Mouse (Mus musculus) stomach, postnatal 0 days (tissue): ENCODE data around the gene Hdac4.

ENCODE experiments used
- CTCF ChIP-seq: IDR thresholded peaks from 2 replicates; pipeline ENCODE4 v1.5.1; 2016; ENCODE audit warnings: antibody characterized with exemption, low read depth, mild to moderate bottlenecking, moderate library complexity
- EP300 ChIP-seq: optimal IDR thresholded peaks from 2 replicates; pipeline ENCODE3; 2016; ENCODE audit warnings: antibody characterized with exemption

DNA sequence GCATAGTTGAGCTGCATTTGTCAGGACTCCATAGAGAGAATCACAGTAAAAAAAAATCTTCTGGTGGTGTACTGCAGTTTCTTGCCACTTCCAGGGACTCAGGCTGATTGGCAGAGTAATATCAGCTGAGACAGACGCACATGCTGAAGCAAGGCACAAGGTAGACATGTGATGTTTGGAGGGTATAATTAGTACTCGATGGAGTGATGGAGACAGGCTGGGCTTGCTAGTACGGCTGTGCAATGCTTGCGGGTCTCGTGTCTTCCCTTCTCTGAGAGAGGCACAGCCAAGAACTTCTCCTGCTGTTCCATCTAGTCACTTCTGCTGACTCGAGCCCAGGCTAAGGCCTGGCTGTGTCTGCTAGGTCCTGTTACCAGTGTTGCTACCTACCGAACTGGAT lies 162.0 kb downstream of the Hdac4 start:
- TF ChIP-seq CTCF (no peak), EP300 (no peak)
